Mouse (Mus musculus): ENCODE results near the gene Ugt3a1. TPM values are rescaled to one million over a fixed set of nuclear protein-coding genes. Genes with fewer than 3 reads are reported as not detected.
"Not testable (repeated sequence)": the region's sequence is repeated elsewhere in the genome, so short reads cannot be mapped to it uniquely, and the experiment has no call there.

Gene Ugt3a1
- not detected in 2 replicates for polyA plus RNA-seq (2015; fragmentation: Nextera tagmentation; extraction: Ambion mirVana)

GRCm38 (mm10) chr15:9276838-9277295, at the start of gene Ugt3a1:
Gene Ugt3a1, plus strand, starts transcription at chr15:9276888.
- Histone ChIP-seq H3K9ac (no peak within 1 kb of the TSS), H3K9me3 (no peaks in the 10 kb centered on the region), H3K4me2 (replicated peaks) (no peak within 1 kb of the TSS), H3K27ac (no peak within 1 kb of the TSS), H3K36me3 (no peaks in the 10 kb centered on the region), H3K27me3 (no peaks in the 10 kb centered on the region), H3K4me3 (no peak within 1 kb of the TSS), H3K4me1 (no peaks in the 10 kb centered on the region)
- 91% methylated on average over 6 of the region's 6 CpGs for WGBS
- no peak for ATAC-seq (ENCODE audit: low FRiP score, low read depth)

GRCm38 (mm10) chr15:9230917-9231316, 45.8 kb upstream of the Ugt3a1 start:
- not testable (repeated sequence) for H3K9ac ChIP-seq; H3K9me3 ChIP-seq; H3K4me3 ChIP-seq; H3K27ac ChIP-seq; H3K4me2 ChIP-seq (replicated peaks); H3K4me1 ChIP-seq; H3K36me3 ChIP-seq; ATAC-seq (ENCODE audit: low FRiP score, low read depth); H3K27me3 ChIP-seq
- 77% methylated on average over 4 of the region's 4 CpGs for WGBS

- Histone ChIP-seq H3K27me3 (no peaks in the 10 kb centered on the region), H3K36me3 (no peaks in the 10 kb centered on the region), H3K9ac (no peak overlapping the region), H3K27ac (no peak overlapping the region), H3K9me3 (no peaks in the 10 kb centered on the region), H3K4me3 (no peak overlapping the region), H3K4me1 (no peaks in the 10 kb centered on the region), H3K4me2 (replicated peaks) (no peak overlapping the region)
- no peak for ATAC-seq (ENCODE audit: low FRiP score, low read depth)
These were observed 30.3 kb upstream of the Ugt3a1 start for GRCm38 (mm10) chr15:9246345-9246744.

- H3K27ac ChIP-seq: no peak overlapping the region
- no peak overlapping the region for H3K9ac ChIP-seq
- WGBS: 91% methylated on average over 3 of the region's 3 CpGs
- no peaks in the 10 kb centered on the region for H3K36me3 ChIP-seq
- no peaks in the 10 kb centered on the region for H3K27me3 ChIP-seq
- ATAC-seq (ENCODE audit: low FRiP score, low read depth): no peak
- no peak overlapping the region for H3K4me3 ChIP-seq
- no peaks in the 10 kb centered on the region for H3K9me3 ChIP-seq
- H3K4me2 ChIP-seq (replicated peaks): no peak overlapping the region
- H3K4me1 ChIP-seq: no peaks in the 10 kb centered on the region
These were observed 23.8 kb upstream of the Ugt3a1 start for GRCm38 (mm10) chr15:9252891-9253290.

- WGBS: 75% methylated on average over 3 of the region's 3 CpGs
- Histone ChIP-seq H3K36me3 (no peaks in the 10 kb centered on the region), H3K9me3 (no peaks in the 10 kb centered on the region), H3K9ac (no peak overlapping the region), H3K27me3 (no peaks in the 10 kb centered on the region), H3K27ac (no peak overlapping the region), H3K4me2 (replicated peaks) (no peak overlapping the region), H3K4me1 (no peaks in the 10 kb centered on the region), H3K4me3 (no peak overlapping the region)
- no peak for ATAC-seq (ENCODE audit: low FRiP score, low read depth)
These were observed 16.1 kb upstream of the Ugt3a1 start for GRCm38 (mm10) chr15:9260621-9261020.

GRCm38 (mm10) chr15:9271876-9272275, 4.8 kb upstream of the Ugt3a1 start:
- Histone ChIP-seq H3K9ac (no peak overlapping the region), H3K27me3 (no peaks in the 10 kb centered on the region), H3K4me3 (no peak overlapping the region), H3K9me3 (no peaks in the 10 kb centered on the region), H3K4me1 (no peaks in the 10 kb centered on the region), H3K4me2 (replicated peaks) (no peak overlapping the region), H3K27ac (no peak overlapping the region), H3K36me3 (no peaks in the 10 kb centered on the region)
- no peak for ATAC-seq (ENCODE audit: low FRiP score, low read depth)
- 82% methylated on average over 7 of the region's 7 CpGs for WGBS

GRCm38 (mm10) chr15:9279026-9279425, 2.3 kb downstream of the Ugt3a1 start:
- 80% methylated on average over 3 of the region's 3 CpGs for WGBS
- Histone ChIP-seq H3K36me3 (no peaks in the 10 kb centered on the region), H3K4me2 (replicated peaks) (no peak overlapping the region), H3K9me3 (no peaks in the 10 kb centered on the region), H3K4me3 (no peak overlapping the region), H3K9ac (no peak overlapping the region), H3K27me3 (no peaks in the 10 kb centered on the region), H3K27ac (no peak overlapping the region), H3K4me1 (no peaks in the 10 kb centered on the region)
- ATAC-seq (ENCODE audit: low FRiP score, low read depth): no peak

- H3K4me2 ChIP-seq (replicated peaks): no peak overlapping the region
- H3K4me3 ChIP-seq: no peak overlapping the region
- H3K9ac ChIP-seq: no peak overlapping the region
- ATAC-seq (ENCODE audit: low FRiP score, low read depth): no peak
- H3K9me3 ChIP-seq: no peaks in the 10 kb centered on the region
- no peaks in the 10 kb centered on the region for H3K36me3 ChIP-seq
- no peaks in the 10 kb centered on the region for H3K4me1 ChIP-seq
- H3K27ac ChIP-seq: no peak overlapping the region
- WGBS: 84% methylated on average over 3 of the region's 3 CpGs
- no peaks in the 10 kb centered on the region for H3K27me3 ChIP-seq
These were observed 2.9 kb downstream of the Ugt3a1 start for GRCm38 (mm10) chr15:9279596-9279995.

GRCm38 (mm10) chr15:9283165-9283564, 6.5 kb downstream of the Ugt3a1 start:
- H3K9ac ChIP-seq: no peak overlapping the region
- H3K27ac ChIP-seq: no peak overlapping the region
- no peak overlapping the region for H3K4me2 ChIP-seq (replicated peaks)
- no peaks in the 10 kb centered on the region for H3K4me1 ChIP-seq
- no peak for ATAC-seq (ENCODE audit: low FRiP score, low read depth)
- no peak overlapping the region for H3K4me3 ChIP-seq
- 81% methylated on average over 2 of the region's 2 CpGs for WGBS
- no peaks in the 10 kb centered on the region for H3K36me3 ChIP-seq
- no peaks in the 10 kb centered on the region for H3K27me3 ChIP-seq
- no peaks in the 10 kb centered on the region for H3K9me3 ChIP-seq

GRCm38 (mm10) chr15:9289660-9290059, 13.0 kb downstream of the Ugt3a1 start:
- H3K4me2 ChIP-seq (replicated peaks): no peak overlapping the region
- H3K9me3 ChIP-seq: no peaks in the 10 kb centered on the region
- H3K36me3 ChIP-seq: no peaks in the 10 kb centered on the region
- H3K4me1 ChIP-seq: no peaks in the 10 kb centered on the region
- ATAC-seq (ENCODE audit: low FRiP score, low read depth): no peak
- H3K27me3 ChIP-seq: no peaks in the 10 kb centered on the region
- H3K9ac ChIP-seq: no peak overlapping the region
- 65% methylated on average over 2 of the region's 2 CpGs for WGBS
- H3K4me3 ChIP-seq: no peak overlapping the region
- no peak overlapping the region for H3K27ac ChIP-seq

- H3K36me3 ChIP-seq: no peaks in the 10 kb centered on the region
- H3K27ac ChIP-seq: no peak overlapping the region
- H3K4me3 ChIP-seq: no peak overlapping the region
- ATAC-seq (ENCODE audit: low FRiP score, low read depth): no peak
- H3K9me3 ChIP-seq: no peaks in the 10 kb centered on the region
- H3K27me3 ChIP-seq: no peaks in the 10 kb centered on the region
- H3K4me2 ChIP-seq (replicated peaks): no peak overlapping the region
- H3K9ac ChIP-seq: no peak overlapping the region
- H3K4me1 ChIP-seq: no peaks in the 10 kb centered on the region
- WGBS: 84% methylated on average over 8 of the region's 8 CpGs
These were observed 29.4 kb downstream of the Ugt3a1 start for GRCm38 (mm10) chr15:9305978-9306692.

GRCm38 (mm10) chr15:9334596-9334995, 57.9 kb downstream of the Ugt3a1 start:
- no peaks in the 10 kb centered on the region for H3K36me3 ChIP-seq
- 67% methylated on average over 2 of the region's 2 CpGs for WGBS
- no peaks in the 10 kb centered on the region for H3K9me3 ChIP-seq
- H3K4me2 ChIP-seq (replicated peaks): no peak overlapping the region
- no peaks in the 10 kb centered on the region for H3K27me3 ChIP-seq
- no peaks in the 10 kb centered on the region for H3K4me1 ChIP-seq
- no peak overlapping the region for H3K9ac ChIP-seq
- no peak overlapping the region for H3K4me3 ChIP-seq
- ATAC-seq (ENCODE audit: low FRiP score, low read depth): no peak
- no peak overlapping the region for H3K27ac ChIP-seq

GRCm38 (mm10) chr15:9335341-9335740, 58.7 kb downstream of the Ugt3a1 start, which contains the start of gene Ugt3a2:
Gene Ugt3a2, plus strand, starts transcription at chr15:9335550.
- H3K4me2 ChIP-seq (replicated peaks): no peak within 1 kb of the TSS
- no peaks in the 10 kb centered on the region for H3K9me3 ChIP-seq
- no peak for ATAC-seq (ENCODE audit: low FRiP score, low read depth)
- H3K4me1 ChIP-seq: no peaks in the 10 kb centered on the region
- H3K27ac ChIP-seq: no peak within 1 kb of the TSS
- no peaks in the 10 kb centered on the region for H3K27me3 ChIP-seq
- H3K9ac ChIP-seq: no peak within 1 kb of the TSS
- no peaks in the 10 kb centered on the region for H3K36me3 ChIP-seq
- no peak within 1 kb of the TSS for H3K4me3 ChIP-seq
- WGBS: 88% methylated on average over 4 of the region's 4 CpGs
